Mouse (Mus musculus) midbrain, embryonic 11.5 days (tissue): ENCODE measurements around the gene Pdzd3. TPM values are rescaled to one million over a fixed set of nuclear protein-coding genes. Genes with fewer than 3 reads are reported as not detected.

ENCODE experiments used
- ATAC-seq: fragments of 200-750 bp; cut with Nextera tagmentation; 2 replicates; pipeline ENCODE4 v1.8.0; 2017; ENCODE audit warnings: moderate TSS enrichment, moderate library complexity; ENCODE audit not compliant: low FRiP score
- DNase-seq: peaks from one replicate; pipeline ENCODE4 v3.0.0; 2015; ENCODE audit warnings: low spot score; ENCODE audit errors: missing footprints
- H3K27ac ChIP-seq: fragments of 300-500 bp; sonication (generic); 2 replicates; pipeline ENCODE4 v1.5.1; 2014; ENCODE audit warnings: low read depth, low read length
- H3K27me3 ChIP-seq: fragments of 300-500 bp; sonication (generic); 2 replicates; pipeline ENCODE4 v1.6.1; 2014; ENCODE audit warnings: mild to moderate bottlenecking, low read length, moderate library complexity, mixed read lengths; ENCODE audit not compliant: control insufficient read depth, insufficient read depth
- H3K36me3 ChIP-seq: fragments of 300-500 bp; sonication (generic); 2 replicates; pipeline ENCODE4 v1.6.1; 2014; ENCODE audit warnings: mild to moderate bottlenecking, low read length, moderate library complexity, mixed read lengths; ENCODE audit not compliant: control insufficient read depth, insufficient read depth
- H3K4me1 ChIP-seq: fragments of 300-500 bp; sonication (generic); 2 replicates; pipeline ENCODE4 v1.6.1; 2014; ENCODE audit warnings: low read length; ENCODE audit not compliant: control insufficient read depth, insufficient read depth
- H3K4me2 ChIP-seq: fragments of 300-500 bp; sonication (generic); 2 replicates; pipeline ENCODE4 v1.6.1; 2014; ENCODE audit warnings: mild to moderate bottlenecking, moderate library complexity
- H3K4me3 ChIP-seq: fragments of 300-500 bp; sonication (generic); 2 replicates; pipeline ENCODE4 v1.5.1; 2014; ENCODE audit warnings: low read depth, low read length
- H3K9ac ChIP-seq: fragments of 300-500 bp; sonication (generic); 2 replicates; pipeline ENCODE4 v1.6.1; 2014; ENCODE audit warnings: low read length
- H3K9me3 ChIP-seq: fragments of 300-500 bp; sonication (generic); 2 replicates; pipeline ENCODE4 v1.6.1; 2016; ENCODE audit warnings: low read length; ENCODE audit not compliant: control insufficient read depth
- WGBS: fragments of 180-500 bp; shearing (Covaris S2); extraction: QIAGEN DNeasy Blood & Tissue Kit; methylation state at CpG from one replicate; pipeline ENCODE4 v1.1.7; 2014; 5-methylcytosine and 5-hydroxymethylcytosine counted together
- polyA plus RNA-seq: library from polyadenylated mRNA; unstranded; fragments of >200 nt; fragmentation: Nextera tagmentation; extraction: Ambion mirVana; gene quantifications from 2 replicates; pipeline ENCODE4 v1.2.1, GENCODE M21; 2014

Pdzd3 gene
- polyA plus RNA-seq, 1 experiment from 2014 or later, result 0.23 TPM

GRCm38 (mm10) chr9:44283183-44283582, 31.9 kb upstream of the Pdzd3 start:
- Histone ChIP-seq H3K4me2 (no peak overlapping the region), H3K27me3 (no peaks in the 10 kb centered on the region), H3K4me1 (peaks cover 7% of the 10 kb centered on the region), H3K9ac (no peak overlapping the region), H3K9me3 (no peaks in the 10 kb centered on the region), H3K36me3 (no peaks in the 10 kb centered on the region; the same call in 1 of the 2 replicates), H3K27ac (no peak overlapping the region), H3K4me3 (no peak overlapping the region)
- 79% methylated on average over 5 of the region's 5 CpGs for WGBS
- DNase-seq (no peak), ATAC-seq (no peak)

GRCm38 (mm10) chr9:44269973-44270372, 18.7 kb upstream of the Pdzd3 start:
- ATAC-seq (no peak), DNase-seq (no peak)
- no peaks in the 10 kb centered on the region for H3K27me3 ChIP-seq
- H3K36me3 ChIP-seq, result no peaks in the 10 kb centered on the region
- H3K4me3 ChIP-seq, result no peak overlapping the region
- H3K9ac ChIP-seq, result no peak overlapping the region
- peaks cover 2% of the 10 kb centered on the region for H3K4me1 ChIP-seq
- H3K27ac ChIP-seq, result no peak overlapping the region
- no peaks in the 10 kb centered on the region for H3K9me3 ChIP-seq
- WGBS, result 94% methylated on average over 4 of the region's 4 CpGs
- H3K4me2 ChIP-seq, result no peak overlapping the region

- 83% methylated on average over 3 of the region's 3 CpGs for WGBS
- H3K9ac ChIP-seq, result no peak overlapping the region
- ATAC-seq (no peak), DNase-seq (no peak)
- H3K36me3 ChIP-seq, result no peaks in the 10 kb centered on the region
- H3K9me3 ChIP-seq, result no peaks in the 10 kb centered on the region
- H3K27ac ChIP-seq, result no peak overlapping the region
- peaks cover 5% of the 10 kb centered on the region for H3K4me1 ChIP-seq
- H3K4me2 ChIP-seq, result no peak overlapping the region
- H3K4me3 ChIP-seq, result no peak overlapping the region
- no peaks in the 10 kb centered on the region for H3K27me3 ChIP-seq
Measured at GRCm38 (mm10) chr9:44269077-44269476, 17.8 kb upstream of the Pdzd3 start.

- H3K27ac ChIP-seq, result no peak within 1 kb of the TSS
- 83% methylated on average over 6 of the region's 6 CpGs for WGBS
Measured at GRCm38 (mm10) chr9:44268432-44268831, 17.2 kb upstream of the Pdzd3 start, which contains the start of gene Nlrx1. Gene Nlrx1 (minus strand): TSS chr9:44268599.

GRCm38 (mm10) chr9:44268027-44268360, 16.7 kb upstream of the Pdzd3 start:
- Histone ChIP-seq H3K9ac (peak overlapping the region; percentile 73), H3K4me1 (peaks cover 5% of the 10 kb centered on the region), H3K9me3 (no peaks in the 10 kb centered on the region), H3K27ac (no peak overlapping the region), H3K36me3 (no peaks in the 10 kb centered on the region), H3K27me3 (no peaks in the 10 kb centered on the region), H3K4me2 (peak overlapping the region; percentile 53), H3K4me3 (peak overlapping the region; percentile 32)
- DNase-seq (peak; percentile 94), ATAC-seq (peak; percentile 86)
- WGBS, result 5% methylated on average over 28 of the region's 28 CpGs

More at GRCm38 (mm10) chr9:44268432-44268831, 17.2 kb upstream of the Pdzd3 start, which contains the start of gene Nlrx1:
- peaks cover 5% of the 10 kb centered on the region for H3K4me1 ChIP-seq
- H3K9ac ChIP-seq, result peak within 1 kb of the TSS; percentile 73
- H3K4me3 ChIP-seq, result peak within 1 kb of the TSS; percentile 32
- no peaks in the 10 kb centered on the region for H3K27me3 ChIP-seq
- ATAC-seq, result peak; percentile 3; the same call in 1 of the 2 replicates
- H3K36me3 ChIP-seq, result no peaks in the 10 kb centered on the region
- peak within 1 kb of the TSS; percentile 53 for H3K4me2 ChIP-seq
- H3K9me3 ChIP-seq, result no peaks in the 10 kb centered on the region
- DNase-seq, result no peak

- peaks cover 5% of the 10 kb centered on the region for H3K4me1 ChIP-seq
- H3K4me3 ChIP-seq, result peak overlapping the region; percentile 32
- no peaks in the 10 kb centered on the region for H3K36me3 ChIP-seq
- H3K9ac ChIP-seq, result peak overlapping the region; percentile 73
- H3K27me3 ChIP-seq, result no peaks in the 10 kb centered on the region
- 5% methylated on average over 23 of the region's 23 CpGs for WGBS
- H3K27ac ChIP-seq, result no peak overlapping the region
- H3K9me3 ChIP-seq, result no peaks in the 10 kb centered on the region
- peak overlapping the region; percentile 53 for H3K4me2 ChIP-seq
- DNase-seq, result peak; percentile 90
- ATAC-seq, result peak; percentile 68
Measured at GRCm38 (mm10) chr9:44267319-44268026, 16.2 kb upstream of the Pdzd3 start.

GRCm38 (mm10) chr9:44266478-44267226, 15.4 kb upstream of the Pdzd3 start:
- peak; percentile 54 for DNase-seq
- peaks cover 5% of the 10 kb centered on the region for H3K4me1 ChIP-seq
- H3K4me3 ChIP-seq, result no peak overlapping the region
- WGBS, result 73% methylated on average over 8 of the region's 8 CpGs
- no peak overlapping the region for H3K27ac ChIP-seq
- no peaks in the 10 kb centered on the region for H3K36me3 ChIP-seq
- no peaks in the 10 kb centered on the region for H3K27me3 ChIP-seq
- no peak overlapping the region for H3K9ac ChIP-seq
- ATAC-seq, result no peak
- H3K4me2 ChIP-seq, result no peak overlapping the region
- no peaks in the 10 kb centered on the region for H3K9me3 ChIP-seq

GRCm38 (mm10) chr9:44261388-44261787, 10.1 kb upstream of the Pdzd3 start:
- Histone ChIP-seq H3K4me2 (no peak overlapping the region), H3K4me3 (no peak overlapping the region), H3K36me3 (no peaks in the 10 kb centered on the region), H3K27me3 (no peaks in the 10 kb centered on the region), H3K9ac (no peak overlapping the region), H3K4me1 (0 out of 2 replicates have a peak, but pooled peaks cover 3% of the 10 kb centered on the region), H3K9me3 (no peaks in the 10 kb centered on the region), H3K27ac (no peak overlapping the region)
- DNase-seq, result no peak
- no peak for ATAC-seq
- WGBS, result 91% methylated on average over 14 of the region's 14 CpGs

GRCm38 (mm10) chr9:44259014-44259413, 7.7 kb upstream of the Pdzd3 start:
- Histone ChIP-seq H3K4me3 (no peak overlapping the region), H3K27me3 (no peaks in the 10 kb centered on the region), H3K4me1 (peaks cover 14% of the 10 kb centered on the region), H3K9me3 (no peaks in the 10 kb centered on the region), H3K27ac (no peak overlapping the region), H3K4me2 (no peak overlapping the region), H3K9ac (no peak overlapping the region), H3K36me3 (no peaks in the 10 kb centered on the region)
- DNase-seq, result no peak
- 77% methylated on average over 10 of the region's 10 CpGs for WGBS
- ATAC-seq, result no peak
